Mouse (Mus musculus) kidney, adult 11 months (tissue): ENCODE data around the gene Gm19668.
"Not testable (repeated sequence)": the region's sequence is repeated elsewhere in the genome, so short reads cannot be mapped to it uniquely, and the experiment has no call there.

Experiments used
- DNase-seq: peaks from one replicate; pipeline ENCODE4 v3.0.0; 2022

The Gm19668 gene

GRCm38 (mm10) chr10:77798921-77799508 is at the start of gene Gm19668:
Gm19668 (minus strand) TSS chr10:77799133.
- no peak for DNase-seq

DNA sequence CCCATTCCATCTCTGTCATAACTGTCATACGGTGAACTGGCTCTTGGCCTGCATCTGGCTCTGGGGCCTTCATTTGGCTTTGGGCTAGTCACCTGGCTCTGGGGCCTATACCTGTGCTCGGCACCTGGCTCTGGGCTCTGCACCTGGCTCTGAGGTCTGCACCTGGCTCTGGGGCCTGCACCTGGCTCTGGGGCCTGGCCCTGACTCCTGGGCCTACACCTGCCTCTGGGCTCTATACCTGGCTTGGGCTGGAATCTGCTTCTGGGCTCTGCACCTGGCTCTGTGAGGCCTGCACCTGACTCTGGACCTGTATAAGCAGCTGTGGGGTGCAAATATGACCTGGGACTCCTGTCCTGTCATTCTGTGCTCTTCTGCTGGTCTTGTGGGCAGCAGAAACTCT is 48.6 kb upstream of the Gm19668 start:
- no peak for DNase-seq

DNA sequence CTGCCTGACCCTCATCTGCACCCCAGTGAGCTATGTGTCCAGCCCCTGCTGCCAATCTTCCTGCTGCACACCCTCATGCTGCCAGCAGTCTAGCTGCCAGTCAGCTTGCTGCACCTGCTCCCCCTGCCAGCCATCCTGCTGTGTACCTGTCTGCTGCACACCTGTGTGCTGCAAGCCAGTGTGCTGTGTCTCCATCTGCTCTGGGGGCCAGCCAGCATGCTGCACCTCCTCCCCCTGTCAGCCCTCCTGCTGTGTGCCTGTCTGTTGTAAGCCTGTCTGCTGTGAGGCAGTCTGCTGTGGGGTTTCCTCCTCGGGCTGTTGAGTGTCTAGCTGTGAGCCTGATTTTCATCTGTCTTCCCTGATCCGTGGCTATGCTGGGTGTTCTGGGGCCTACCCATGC is 48.0 kb upstream of the Gm19668 start:
- DNase-seq = no peak

- DNase-seq = no peak
Observed at GRCm38 (mm10) chr10:77846503-77846902, 47.6 kb upstream of the Gm19668 start, which contains the start of gene Gm36176. Gm36176 (plus strand) TSS chr10:77846803.

DNA sequence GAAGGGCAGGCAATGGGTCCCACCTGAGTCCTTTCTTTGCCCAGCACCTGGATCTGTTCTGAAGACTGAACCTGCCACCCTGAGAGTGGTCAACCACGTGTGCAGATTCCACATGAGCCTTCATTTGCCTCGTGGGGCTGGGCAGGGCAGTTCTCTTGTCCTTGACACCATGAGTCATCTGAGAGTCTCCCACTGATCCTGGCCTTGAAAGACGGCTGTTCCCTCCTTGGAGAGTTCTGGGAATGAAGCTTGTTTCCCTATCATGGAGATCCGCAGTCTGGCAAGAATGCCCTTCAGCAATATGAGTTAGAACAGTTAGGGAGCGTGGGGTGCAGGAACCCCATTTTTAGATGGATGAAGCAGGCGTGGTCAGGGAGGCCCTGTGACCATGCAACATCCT is 40.1 kb upstream of the Gm19668 start:
- DNase-seq = no peak

- DNase-seq = no peak
Observed at GRCm38 (mm10) chr10:77835647-77836046, 36.7 kb upstream of the Gm19668 start, which contains the start of gene Krtap10-10. Krtap10-10 (plus strand) TSS chr10:77835947.

DNA sequence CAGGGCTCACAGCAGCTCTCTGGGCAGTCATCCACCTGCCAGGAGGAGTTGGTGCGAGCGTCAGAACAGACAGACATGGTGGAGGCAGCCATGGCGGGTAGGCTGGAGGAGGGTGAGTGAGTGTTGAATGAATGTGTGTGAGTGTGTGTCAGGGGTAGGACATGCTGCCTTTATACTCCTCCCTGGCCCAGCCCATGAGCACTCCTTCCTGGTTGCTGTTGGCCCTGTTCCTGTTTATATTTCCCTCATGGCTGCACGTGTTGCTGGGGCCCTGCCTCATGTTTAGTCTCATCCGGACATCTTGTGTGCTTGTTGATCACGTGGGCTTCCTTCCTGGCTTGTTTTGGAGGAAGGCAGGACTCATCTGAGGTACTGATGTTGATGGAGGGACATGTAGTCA is 28.0 kb upstream of the Gm19668 start, which contains the start of gene Krtap10-4:
Gene Krtap10-4, minus strand, starts transcription at position 145 of the 400 bp plus-strand sequence.
- DNase-seq = no peak

GRCm38 (mm10) chr10:77819203-77819602 is 20.3 kb upstream of the Gm19668 start:
- DNase-seq = no peak

- DNase-seq = no peak
Observed at GRCm38 (mm10) chr10:77818523-77818922, 19.6 kb upstream of the Gm19668 start.

DNA sequence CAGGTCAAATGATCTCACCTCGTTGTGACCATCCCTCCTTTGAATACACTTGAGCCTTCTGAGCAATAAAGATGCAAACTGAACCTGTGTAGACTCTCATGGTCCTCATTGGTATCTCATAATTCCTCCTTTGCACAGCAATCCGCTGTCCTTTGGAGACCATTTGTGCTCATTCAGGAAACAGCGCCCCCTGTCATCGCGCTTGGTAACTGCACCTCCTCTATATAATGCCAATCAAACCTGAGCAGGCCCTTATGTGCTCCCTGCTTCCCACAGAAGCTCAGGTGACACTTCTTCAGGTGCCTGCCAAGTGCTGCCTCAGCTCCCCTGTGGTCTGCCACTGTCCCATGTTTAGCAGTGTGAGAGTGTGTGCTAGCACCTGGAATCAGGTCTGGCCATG is 16.6 kb upstream of the Gm19668 start:
- no peak for DNase-seq

DNA sequence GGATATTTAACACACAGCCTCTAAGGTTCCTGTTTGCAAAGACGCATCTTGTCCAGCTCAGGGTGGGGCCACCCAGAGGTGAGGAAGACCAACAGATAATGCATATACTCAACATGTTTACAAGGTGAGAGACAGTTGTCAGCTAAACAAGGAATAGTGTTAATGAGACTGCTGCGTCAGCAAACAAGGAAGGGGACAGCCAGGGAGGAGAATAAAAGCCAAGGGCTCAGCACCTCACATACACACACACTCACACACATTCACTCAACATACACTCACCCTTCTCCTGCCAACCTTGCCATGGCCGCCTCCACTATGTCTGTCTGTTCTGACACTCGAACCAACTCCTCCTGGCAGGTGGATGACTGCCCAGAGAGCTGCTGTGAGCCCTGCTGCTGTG is 15.4 kb upstream of the Gm19668 start, which contains the start of gene Gm2696:
Gene Gm2696, plus strand, starts transcription at position 301 of the 400 bp plus-strand sequence.
- no peak for DNase-seq

- no peak for DNase-seq
Observed at GRCm38 (mm10) chr10:77811743-77812142, 12.8 kb upstream of the Gm19668 start, which contains the start of gene Gm9507. Gm9507 (minus strand) TSS chr10:77811843.

DNA sequence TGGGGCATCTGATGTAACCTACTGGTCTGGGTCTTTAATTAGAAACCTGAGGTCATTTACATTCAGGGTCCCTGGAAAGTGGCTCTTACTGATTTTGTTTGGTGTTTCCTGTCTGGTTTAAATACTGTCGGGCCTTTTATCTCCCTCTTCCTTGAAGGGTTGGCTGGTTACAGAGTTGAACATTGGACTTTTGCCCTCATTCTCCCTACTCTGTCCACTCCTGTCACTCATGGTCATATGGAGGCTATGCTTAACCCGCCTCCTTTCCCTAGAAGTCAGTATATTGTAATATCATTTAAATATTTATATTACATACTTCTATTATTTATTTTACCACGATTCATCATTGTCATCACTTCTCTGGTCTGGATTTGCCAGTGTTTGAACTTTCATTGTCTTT is 5.2 kb upstream of the Gm19668 start:
- DNase-seq = no peak

- DNase-seq = not testable (repeated sequence)
Observed at GRCm38 (mm10) chr10:77798164-77798920, 591 bp downstream of the Gm19668 start.

- no peak for DNase-seq
Observed at GRCm38 (mm10) chr10:77797677-77798076, 1.3 kb downstream of the Gm19668 start.

- no peak for DNase-seq
Observed at GRCm38 (mm10) chr10:77794976-77795375, 4.0 kb downstream of the Gm19668 start, which contains the start of gene Gm9639. Gm9639 (minus strand) TSS chr10:77795076.

GRCm38 (mm10) chr10:77788621-77789020 is 10.3 kb downstream of the Gm19668 start:
- no peak for DNase-seq

GRCm38 (mm10) chr10:77787876-77788275 is 11.1 kb downstream of the Gm19668 start, which contains the start of gene Gm7137:
Gm7137 (minus strand) TSS chr10:77788200.
- not testable (repeated sequence) for DNase-seq

DNA sequence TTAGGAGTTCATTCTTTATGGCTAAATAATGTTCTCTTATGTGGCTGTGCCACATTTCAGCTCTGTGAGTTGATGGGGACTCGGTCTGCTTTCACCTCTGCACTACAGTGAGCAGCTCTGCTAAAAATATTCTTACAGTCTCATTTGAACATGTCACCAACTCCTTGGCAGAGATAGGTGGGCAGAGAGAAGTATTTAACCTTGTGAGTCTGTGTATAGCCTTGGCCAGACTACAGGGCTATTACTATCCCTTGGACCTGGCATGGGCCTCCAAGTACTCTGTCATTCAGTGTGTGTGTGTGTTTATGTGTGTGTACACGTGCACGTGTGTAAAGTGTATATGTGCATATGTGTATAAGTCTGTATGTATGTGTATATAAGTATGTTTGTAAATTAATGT is 15.5 kb downstream of the Gm19668 start:
- not testable (repeated sequence) for DNase-seq

GRCm38 (mm10) chr10:77782442-77782841 is 16.5 kb downstream of the Gm19668 start, which contains the start of gene Gm3250:
Gm3250 (minus strand) TSS chr10:77782542.
- DNase-seq = not testable (repeated sequence)

DNA sequence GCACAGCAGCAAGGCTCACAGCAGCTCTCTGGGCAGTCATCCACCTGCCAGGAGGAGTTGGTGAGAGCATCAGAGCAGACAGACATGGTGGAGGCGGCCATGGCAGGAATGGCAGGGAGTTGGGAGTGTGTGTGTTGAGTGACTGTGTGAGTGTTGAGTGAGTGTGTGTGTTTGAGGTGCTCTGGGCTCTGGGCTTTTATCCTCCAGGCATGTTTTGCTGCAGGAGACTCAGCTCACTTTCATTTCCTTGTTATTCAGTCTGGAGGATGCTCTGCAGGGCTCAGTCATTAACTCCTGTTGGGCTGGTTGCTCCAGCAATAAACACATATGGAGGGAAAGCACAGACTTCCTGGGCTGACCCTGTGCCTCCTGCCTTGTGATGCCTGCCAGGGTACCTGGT is 22.1 kb downstream of the Gm19668 start, which contains the start of gene Gm7138:
Gene Gm7138, minus strand, starts transcription at position 101 of the 400 bp plus-strand sequence.
- DNase-seq = not testable (repeated sequence)

DNA sequence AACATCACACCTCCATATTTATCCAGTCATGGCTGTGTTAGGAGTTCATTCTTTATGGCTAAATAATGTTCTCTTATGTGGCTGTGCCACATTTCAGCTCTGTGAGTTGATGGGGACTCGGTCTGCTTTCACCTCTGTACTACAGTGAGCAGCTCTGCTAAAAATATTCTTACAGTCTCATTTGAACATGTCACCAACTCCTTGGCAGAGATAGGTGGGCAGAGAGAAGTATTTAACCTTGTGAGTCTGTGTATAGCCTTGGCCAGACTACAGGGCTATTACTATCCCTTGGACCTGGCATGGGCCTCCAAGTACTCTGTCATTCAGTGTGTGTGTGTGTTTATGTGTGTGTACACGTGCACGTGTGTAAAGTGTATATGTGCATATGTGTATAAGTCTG is 26.8 kb downstream of the Gm19668 start:
- DNase-seq = not testable (repeated sequence)

- not testable (repeated sequence) for DNase-seq
Observed at GRCm38 (mm10) chr10:77771225-77771624, 27.7 kb downstream of the Gm19668 start, which contains the start of gene Gm3238. Gm3238 (minus strand) TSS chr10:77771325.

- no peak for DNase-seq
Observed at GRCm38 (mm10) chr10:77769727-77770126, 29.2 kb downstream of the Gm19668 start.
